Mouse (Mus musculus): ENCODE data around the gene Jam3. TPM values are rescaled to one million over a fixed set of nuclear protein-coding genes. Genes with fewer than 3 reads are reported as not detected.

Jam3 gene
- 10 to 100 TPM; 19.2 to 21.2 TPM for total RNA-seq (2021)
- long read RNA-seq, experiment 1, transcript Jam3-201 (9 exons, 1,942 nt), result major isoform, 18 of 19 reads
- long read RNA-seq, experiment 1, partial matches to known transcripts, result 0 of 19 reads
- long read RNA-seq, experiment 1, other reads (novel, unspliced or antisense), result 1 of 19 reads
- long read RNA-seq, experiment 2, transcript Jam3-201 (9 exons, 1,942 nt), result major isoform, 20 of 24 reads
- long read RNA-seq, experiment 2, partial matches to known transcripts, result 2 of 24 reads
- long read RNA-seq, experiment 2, other reads (novel, unspliced or antisense), result 2 of 24 reads

DNA sequence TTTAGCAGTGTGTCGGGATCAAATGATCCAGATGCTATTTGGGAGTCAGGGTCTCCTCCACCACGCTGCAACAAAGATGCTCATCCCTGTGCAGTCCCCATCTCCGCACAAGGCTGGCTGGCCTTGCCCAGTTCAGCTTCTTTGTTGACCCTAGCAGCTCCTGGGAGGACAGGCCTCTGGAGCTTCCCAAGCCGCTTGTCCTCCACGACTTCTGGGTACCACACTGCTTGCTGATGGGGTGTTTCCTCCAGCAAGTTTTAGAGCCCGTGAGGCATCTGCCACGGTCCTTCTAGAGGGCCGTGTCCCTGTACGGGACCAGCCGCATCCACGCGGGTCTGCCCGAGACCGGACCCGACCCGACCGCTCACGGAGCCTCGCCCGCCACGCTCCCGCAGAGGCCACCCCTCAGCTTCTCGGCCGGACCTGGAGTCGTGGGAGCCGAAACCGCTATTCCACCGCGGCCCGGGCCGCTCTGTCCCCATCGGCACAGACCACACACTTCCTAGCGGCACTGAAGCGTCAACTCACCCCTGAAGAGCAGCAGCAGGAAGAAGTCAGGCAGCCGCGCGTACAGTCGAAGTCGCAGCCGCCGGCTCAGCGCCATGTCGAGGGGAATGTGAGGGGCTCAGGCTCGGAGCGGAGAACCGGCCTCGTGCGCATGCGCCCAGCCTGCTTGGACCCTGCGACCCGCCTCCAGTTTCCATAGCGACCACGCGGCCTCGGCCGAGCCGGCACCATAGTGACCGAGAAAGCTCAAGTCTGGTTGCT lies at the start of gene Jam3:
TSS of gene Jam3 (minus strand) at position 659 of the 768 bp plus-strand sequence.
- peak; percentile 94 for DNase-seq
- intact Hi-C loops (cut with DNase I; ENCODE audit: low total_unique reads), result no loop called here

DNA sequence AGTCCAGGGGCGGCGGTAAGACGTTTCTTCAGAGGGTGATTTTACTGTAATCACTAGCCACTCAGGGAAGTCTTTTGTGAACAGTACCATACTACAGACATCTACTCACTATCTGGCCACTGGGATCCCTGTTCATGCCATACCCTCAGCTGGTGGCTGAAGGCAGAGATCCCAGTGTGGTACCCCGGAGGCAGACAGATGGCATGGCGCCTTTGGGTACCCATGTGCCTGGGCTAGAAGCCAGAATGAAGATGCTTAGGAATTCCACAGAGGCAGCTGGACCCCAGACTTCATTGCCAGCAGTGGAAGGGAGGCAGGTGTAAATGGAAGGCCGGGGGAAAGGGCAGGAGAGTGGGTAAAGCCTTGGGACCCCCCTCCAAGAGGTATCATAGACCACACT lies 49.0 kb upstream of the Jam3 start:
- DNase-seq, result no peak
- intact Hi-C loops (cut with DNase I; ENCODE audit: low total_unique reads), result no loop called here

DNA sequence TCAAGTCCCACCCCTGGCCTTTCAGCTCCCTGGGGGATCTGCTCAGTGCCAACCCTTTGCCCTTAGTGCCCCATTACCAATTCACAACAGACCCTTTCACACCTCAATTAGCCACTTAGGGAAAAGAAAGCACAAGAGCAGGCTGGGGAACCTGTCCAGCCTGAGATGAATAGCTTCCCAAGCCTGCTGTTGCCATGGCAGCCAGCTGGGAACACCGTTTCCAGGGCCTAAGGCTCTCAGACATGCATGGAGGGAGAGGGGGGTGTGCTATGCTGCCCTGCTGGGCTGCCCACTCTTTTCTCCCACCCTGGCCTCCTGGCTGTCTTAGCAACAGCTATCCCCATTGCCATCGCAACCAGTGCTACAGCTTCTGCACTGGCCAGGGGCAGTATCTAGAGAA lies 47.9 kb upstream of the Jam3 start:
- no peak for DNase-seq
- intact Hi-C loops (cut with DNase I; ENCODE audit: low total_unique reads), result no loop called here

DNA sequence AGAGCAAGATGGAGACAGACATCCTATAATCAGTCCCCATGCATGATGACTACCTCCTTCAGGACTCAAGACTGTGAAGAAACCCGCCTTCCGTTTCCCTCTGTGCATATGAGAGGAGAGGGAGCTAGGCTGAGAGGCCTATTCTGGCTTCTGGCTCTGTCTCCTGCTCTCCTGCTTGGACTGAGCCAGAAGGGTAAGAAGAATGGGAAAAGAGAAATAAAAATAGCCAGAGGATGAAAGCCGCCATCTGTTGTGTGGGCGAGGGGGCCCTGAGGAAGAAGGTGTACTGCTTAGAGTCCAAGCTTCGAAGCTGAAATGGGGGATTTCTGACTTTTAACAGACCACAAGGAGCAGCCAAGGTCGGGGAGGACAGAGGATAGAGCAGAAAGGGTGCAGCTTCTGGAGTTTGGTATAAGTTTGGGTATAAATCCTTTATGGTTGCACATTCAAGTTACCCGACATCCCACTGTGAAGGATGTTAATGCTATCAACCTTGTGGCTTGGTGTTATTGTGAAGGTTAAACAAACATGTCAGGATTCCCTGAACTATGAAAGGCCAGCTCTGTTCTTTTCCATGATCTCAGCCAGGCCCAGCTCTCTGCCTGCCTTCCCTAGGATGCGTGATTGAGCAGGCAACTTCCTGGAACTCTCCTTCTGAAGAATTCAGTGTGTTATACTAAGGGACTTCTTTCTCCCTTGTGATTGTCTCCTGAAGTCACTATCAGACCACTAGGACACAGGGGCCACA lies 46.4 kb upstream of the Jam3 start:
- intact Hi-C loops (cut with DNase I; ENCODE audit: low total_unique reads), result no loop called here
- DNase-seq, result no peak

DNA sequence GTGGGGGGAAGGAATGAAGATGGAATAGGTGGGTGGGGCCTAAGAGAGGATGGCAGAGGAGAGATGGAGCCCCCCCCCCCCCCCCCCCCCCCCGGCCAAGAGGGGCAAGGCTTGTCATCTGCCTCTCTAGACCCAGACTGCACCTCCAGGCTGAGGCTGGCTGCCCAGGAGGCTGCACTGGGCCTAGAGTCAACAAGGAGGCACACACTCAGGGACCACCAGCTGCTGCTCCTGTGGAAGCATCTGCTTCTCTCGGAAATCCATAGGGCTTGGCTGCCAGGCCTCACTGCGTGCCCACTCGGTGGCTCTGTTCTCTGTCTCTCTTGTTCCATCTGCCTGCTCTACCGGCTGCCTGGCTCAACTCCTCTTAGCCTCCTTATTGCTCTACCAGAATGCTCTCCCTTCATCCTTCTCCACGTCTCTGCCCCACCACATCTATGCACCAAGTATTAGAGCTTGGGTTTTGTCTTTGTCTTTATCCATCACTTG lies 38.4 kb upstream of the Jam3 start:
- intact Hi-C loops (cut with DNase I; ENCODE audit: low total_unique reads), result no loop called here

DNA sequence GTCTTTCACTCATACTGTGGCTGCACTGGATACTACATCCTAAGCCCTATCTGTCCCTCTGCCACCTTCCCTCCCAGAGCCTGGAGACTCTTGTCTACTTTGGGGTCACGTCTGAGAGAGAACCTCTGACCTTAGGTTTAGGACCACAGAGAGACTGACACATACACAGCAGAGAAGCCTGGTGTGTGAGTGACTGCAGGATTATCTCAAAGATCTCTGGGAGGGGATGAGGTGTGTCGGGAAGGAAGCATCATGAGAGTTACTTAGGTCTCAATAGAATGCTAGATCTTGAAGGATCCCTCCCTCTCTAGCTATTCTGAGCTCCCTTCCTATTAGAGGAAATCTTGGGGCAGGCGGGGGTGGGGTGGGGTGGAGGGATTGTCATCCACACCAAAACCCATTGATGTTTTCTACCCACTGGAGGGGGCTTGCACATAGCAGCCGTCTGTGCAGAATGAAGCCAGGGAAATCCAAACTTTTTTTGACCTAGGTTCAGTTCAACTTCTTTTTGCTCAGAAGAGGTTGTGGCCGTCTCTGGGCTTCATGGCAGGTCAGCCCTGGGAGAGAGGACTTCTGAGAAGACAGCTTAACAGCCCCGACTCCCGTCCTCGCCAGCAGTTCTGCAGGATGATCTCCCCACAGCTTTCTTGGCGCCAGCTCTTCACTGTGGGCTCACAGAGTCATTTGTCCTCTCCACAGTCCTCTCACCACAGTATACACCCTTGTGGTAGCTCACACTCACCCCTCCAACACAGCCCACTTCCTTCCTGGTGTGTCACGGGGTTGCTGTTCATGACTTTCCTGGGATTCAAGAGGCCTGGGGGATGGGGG lies 37.8 kb upstream of the Jam3 start:
- intact Hi-C loops (cut with DNase I; ENCODE audit: low total_unique reads), result no loop called here
- no peak for DNase-seq

More for the DNA sequence above, 38.4 kb upstream of the Jam3 start:
- DNase-seq, result peak; percentile 19

DNA sequence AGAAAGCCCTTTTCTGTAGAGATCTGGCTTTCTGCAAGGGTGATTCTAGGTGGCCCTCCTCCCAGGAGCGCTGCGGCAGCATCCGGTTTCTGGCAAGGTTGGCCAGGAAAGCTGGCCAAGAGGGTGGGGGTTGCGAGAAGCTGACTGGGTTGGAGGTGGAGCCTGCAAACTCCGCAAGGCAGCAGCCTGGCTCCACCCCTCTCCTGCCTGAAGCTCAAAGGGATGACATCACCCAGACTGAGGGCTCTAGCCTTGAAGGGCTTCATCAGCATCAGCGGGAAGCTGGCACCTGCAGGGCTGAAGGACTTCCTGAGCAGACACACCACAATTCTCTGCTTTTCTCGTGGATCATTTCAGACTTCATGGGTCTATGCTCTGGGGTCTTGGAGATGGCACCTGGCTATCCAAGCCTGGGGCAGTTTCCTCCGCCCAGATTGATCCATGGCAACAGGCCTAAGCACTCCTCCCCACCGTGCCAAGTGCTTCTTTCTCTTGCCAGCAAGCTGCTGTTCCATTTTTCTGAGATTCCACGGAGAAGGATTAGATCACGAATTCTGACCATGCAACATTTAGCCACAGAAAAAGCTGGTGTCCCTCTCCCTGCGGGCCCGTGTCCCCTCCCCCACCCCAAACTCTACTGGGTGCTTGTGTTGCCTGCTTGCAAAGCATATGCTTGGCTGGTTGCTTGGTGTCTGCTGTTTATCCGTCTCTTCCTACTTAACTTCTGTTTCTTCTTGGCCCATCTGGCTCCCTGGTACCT lies 37.0 kb upstream of the Jam3 start:
- intact Hi-C loops (cut with DNase I; ENCODE audit: low total_unique reads), result no loop called here
- peak; percentile 87 for DNase-seq

DNA sequence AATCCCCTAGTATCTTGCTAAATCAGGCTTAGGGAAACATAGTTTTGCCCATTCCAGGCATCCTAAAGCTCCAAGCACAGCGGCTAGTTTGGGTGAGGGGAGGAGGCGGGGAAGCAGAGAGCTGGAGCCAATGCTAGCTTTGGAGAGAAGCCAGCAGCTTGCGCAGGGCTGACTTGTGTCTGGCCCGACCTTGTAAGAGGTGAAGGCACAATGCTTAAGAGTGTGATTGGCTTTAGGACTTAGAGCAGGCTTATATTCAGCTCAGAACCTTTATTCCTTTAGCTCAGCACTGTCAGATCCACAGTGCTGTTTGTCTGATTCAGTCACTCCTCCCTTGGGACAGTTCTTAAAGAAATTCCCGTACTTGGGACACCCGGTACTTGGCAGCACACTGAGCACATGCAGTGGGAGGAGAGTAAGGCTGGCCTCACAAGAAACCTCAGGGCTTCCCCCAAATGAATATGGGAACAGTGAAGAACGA lies 36.3 kb upstream of the Jam3 start:
- intact Hi-C loops (cut with DNase I; ENCODE audit: low total_unique reads), result no loop called here

DNA sequence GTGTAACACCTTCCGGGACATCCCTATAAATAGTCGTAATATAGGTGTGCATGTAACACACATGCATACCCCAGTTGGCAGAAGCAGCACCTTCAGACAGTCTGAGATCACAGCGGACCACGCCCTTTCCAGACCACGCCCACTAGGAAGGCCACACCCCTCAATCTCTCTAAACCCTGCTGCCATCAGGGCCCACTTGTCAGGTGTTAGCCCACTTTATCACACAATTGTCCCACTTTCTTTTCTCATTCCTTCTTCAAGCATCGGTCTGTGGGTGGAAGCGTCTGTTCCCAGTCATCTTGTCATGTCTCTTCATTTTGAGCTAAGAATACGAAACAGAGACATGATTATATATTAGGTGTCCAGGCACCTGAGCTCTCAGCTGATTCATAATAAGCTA lies 35.2 kb upstream of the Jam3 start:
- intact Hi-C loops (cut with DNase I; ENCODE audit: low total_unique reads), result no loop called here
- no peak for DNase-seq

More for the DNA sequence above, 36.3 kb upstream of the Jam3 start:
- peak; percentile 47 for DNase-seq

DNA sequence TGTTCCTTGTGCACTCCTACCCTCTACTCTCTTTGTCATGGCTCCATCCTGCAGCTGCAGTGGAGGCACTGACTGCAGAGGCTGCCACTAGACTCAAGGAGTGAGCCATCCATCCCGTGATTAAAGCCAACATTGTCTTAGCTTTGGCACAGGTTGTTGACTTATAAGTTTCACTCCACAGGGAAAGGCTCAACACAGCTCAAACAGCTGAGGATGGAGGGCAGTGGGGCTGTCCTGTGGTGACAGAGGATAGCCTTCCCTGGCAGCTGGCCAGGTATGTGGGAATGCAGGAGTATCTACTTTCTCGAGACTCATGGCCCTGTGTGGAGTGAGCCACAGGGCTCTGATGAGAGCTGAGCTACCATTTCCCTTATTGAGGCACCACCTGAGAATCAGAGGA lies 34.1 kb upstream of the Jam3 start:
- peak; percentile 62 for DNase-seq
- intact Hi-C loops (cut with DNase I; ENCODE audit: low total_unique reads), result loop anchor here (5.0 kb wide), 1 partner anchor 133 kb away; no protein-coding TSS in a partner anchor

DNA sequence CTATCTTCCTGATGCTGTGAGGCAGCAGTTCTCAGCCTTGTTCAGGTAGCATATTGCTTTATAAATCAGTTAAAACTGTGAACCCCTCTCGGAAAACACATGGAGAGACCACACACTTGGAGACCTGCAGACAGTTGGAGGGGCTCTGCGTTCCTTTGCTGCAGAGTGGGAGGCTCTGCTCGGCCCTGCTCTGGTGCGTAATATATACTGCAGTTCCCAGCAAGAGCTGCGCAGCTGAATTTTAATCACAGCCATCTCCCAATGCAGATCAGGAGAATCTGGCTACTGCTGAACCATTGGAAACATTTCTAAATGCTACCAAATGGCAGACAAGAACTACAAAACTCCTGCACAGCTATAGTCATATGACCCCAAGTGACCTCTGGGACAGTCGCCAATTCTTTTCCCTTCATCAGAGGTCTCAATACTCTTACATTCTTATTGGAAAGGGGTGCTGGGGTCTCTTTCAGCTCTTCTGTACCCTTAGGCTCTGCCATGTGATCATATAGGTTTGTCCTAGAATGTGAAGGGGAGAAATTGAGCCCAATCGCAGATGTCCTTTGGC lies 33.5 kb upstream of the Jam3 start:
- intact Hi-C loops (cut with DNase I; ENCODE audit: low total_unique reads), result loop anchor here (5.0 kb wide), 1 partner anchor 134 kb away; no protein-coding TSS in a partner anchor

DNA sequence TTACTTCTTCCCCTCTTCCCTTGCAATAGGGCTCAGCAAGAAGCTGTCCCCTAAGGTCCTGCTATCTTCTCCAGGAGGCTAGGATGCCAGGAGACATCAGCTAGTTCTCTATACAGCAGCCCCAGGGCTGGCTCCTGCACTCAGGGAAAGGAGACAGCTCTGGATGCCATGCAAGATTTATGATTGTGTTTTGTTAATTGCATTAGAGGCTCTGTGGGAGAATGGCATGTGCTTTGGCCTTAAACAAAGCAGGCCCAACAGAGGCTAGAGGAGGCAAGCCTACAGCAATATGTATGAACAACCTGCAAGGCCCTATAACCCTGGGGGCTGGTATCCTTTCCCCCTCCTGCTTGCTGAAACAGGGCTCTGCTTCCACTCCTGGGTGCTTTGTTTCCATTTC lies 30.6 kb upstream of the Jam3 start:
- intact Hi-C loops (cut with DNase I; ENCODE audit: low total_unique reads), result loop anchor here (5.0 kb wide), 1 partner anchor 136 kb away; no protein-coding TSS in a partner anchor
- no peak for DNase-seq

More for the DNA sequence above, 33.5 kb upstream of the Jam3 start:
- no peak for DNase-seq

DNA sequence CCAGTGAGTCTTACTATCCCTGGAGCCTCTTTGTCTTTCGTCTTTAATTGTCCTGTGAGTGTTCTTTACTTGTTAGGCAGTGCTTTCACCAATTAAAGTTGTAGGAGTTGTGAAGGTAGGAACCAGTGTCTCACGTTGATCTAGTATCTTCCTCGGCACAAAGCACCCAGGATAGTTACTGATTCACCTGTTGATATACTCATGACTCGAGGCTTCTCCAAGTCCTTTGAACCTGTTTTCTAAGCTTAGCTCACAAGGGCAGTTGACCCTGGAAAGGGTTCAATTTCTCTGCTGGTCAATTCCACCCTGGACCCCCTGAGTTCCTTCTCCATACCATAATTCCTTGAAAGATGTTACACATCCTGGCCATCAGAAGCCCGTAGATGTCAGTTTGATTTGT lies 26.9 kb upstream of the Jam3 start:
- DNase-seq, result no peak
- intact Hi-C loops (cut with DNase I; ENCODE audit: low total_unique reads), result no loop called here

DNA sequence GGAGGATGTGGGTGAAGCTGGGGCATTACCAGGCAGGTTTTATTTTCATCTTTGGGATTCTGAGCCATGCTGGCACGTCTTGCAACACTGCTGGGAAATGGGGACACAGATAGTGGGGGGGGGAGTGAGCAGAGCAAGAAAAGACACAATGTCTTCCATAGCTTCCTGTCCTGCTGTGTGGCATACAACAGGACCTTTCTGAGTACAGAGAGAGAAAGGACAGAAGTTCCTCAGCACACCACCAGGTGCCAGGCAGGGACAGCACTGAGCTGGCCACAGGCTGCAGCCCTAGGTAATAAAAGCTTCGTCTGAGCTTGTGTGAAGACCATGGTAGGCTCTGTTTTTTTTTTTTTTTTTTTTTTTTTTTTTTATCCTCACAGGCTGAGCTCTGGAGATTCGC lies 25.3 kb upstream of the Jam3 start:
- intact Hi-C loops (cut with DNase I; ENCODE audit: low total_unique reads), result no loop called here
- DNase-seq, result no peak

DNA sequence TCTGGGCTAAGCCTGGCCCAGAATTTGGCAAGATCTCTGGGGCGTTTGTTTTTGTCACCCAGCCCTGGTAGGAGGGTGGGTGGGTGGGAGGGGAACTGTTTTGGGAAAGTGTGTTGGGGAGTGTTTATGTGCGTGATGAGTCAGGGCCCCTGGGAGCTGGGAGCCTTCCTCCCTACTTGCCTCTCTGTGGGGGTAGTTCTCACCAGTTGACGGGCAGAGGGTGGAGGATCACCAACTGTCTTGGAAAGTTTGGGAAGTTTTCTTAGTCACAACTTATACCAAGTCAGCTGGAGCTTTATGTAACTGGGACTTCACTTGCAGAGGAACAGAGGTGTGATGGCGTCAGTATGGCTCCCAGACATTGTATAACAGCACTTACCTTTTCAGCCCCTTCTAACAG lies 23.7 kb upstream of the Jam3 start:
- intact Hi-C loops (cut with DNase I; ENCODE audit: low total_unique reads), result no loop called here
- DNase-seq, result no peak

DNA sequence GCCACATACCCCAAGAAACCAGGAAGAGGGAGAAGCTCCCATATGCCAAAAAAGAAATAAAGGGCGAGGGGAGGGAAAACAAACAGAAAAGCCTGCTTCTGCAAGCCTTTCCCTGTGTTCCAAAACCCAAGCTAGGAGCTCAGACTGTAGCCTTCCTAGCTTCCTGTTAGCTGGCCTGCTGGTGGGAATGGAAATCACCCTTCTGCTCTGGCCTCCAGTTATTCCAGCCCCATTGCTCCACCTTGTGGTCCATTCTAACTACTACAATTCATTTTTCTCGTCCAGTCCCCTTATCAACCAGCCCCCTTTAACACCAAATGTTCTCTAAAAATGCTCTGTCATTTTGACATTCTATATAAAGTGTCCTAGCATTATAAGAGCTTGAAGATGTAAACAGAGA lies 20.9 kb upstream of the Jam3 start:
- DNase-seq, result peak; percentile 56
- intact Hi-C loops (cut with DNase I; ENCODE audit: low total_unique reads), result no loop called here

DNA sequence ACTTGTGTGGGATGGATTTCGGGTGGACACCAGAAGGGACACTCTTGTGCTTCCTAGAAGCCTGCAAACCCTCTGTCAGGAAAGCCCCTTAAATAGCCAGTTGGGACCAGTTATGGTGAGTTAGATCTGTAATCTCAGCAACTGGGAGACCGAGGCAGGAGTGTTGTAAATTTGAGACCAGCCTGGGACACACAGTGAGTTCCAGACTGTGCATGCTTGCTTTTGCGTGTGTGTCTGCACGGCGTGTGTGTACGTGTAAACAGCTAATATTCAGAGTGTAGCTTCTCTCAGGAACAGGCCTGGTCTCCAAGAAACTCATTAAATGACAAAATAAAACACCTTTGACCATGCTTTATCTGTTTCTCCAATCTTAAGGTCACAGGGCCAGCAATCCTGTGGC lies 20.5 kb upstream of the Jam3 start:
- intact Hi-C loops (cut with DNase I; ENCODE audit: low total_unique reads), result no loop called here
- DNase-seq, result no peak

DNA sequence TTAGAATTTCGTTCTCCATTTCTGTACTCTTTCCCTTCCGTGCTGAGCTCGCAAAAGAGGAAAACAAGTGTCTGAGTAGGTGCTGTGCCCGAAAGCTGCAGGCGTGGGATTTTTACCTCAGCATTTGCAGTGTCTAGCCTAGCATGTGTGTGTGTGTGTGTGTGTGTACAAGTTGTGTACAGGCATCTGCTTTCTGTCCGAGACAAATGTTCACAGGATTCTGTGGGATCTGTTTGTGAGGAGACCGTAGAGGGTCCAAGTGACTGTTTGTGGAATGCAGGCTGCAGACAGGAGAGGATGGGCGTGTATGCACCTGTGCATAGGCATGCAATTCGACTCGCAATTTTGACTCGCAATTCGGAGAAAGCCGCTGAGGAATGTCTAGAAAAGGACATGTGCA lies 20.0 kb upstream of the Jam3 start:
- intact Hi-C loops (cut with DNase I; ENCODE audit: low total_unique reads), result no loop called here
- no peak for DNase-seq
